Mouse (Mus musculus) stomach, embryonic 15.5 days (tissue): ENCODE results near the gene Tmem81. TPM values are rescaled to one million over a fixed set of nuclear protein-coding genes. Genes with fewer than 3 reads are reported as not detected.

Source experiments
- ATAC-seq: fragments of 200-750 bp; cut with Nextera tagmentation; 2 replicates; pipeline ENCODE4 v1.8.0; 2017; ENCODE audit warnings: low read depth, moderate number of reproducible peaks, moderate TSS enrichment; ENCODE audit not compliant: insufficient read depth, low FRiP score
- H3K27ac ChIP-seq: fragments of 300-500 bp; sonication (generic); 2 replicates; pipeline ENCODE4 v1.5.1; 2015; ENCODE audit warnings: mild to moderate bottlenecking, inconsistent platforms
- H3K27me3 ChIP-seq: fragments of 300-500 bp; sonication (generic); replicated peaks from 2 replicates; pipeline ENCODE4 v1.6.1; 2015; ENCODE audit warnings: inconsistent platforms
- H3K36me3 ChIP-seq: fragments of 300-500 bp; sonication (generic); 2 replicates; pipeline ENCODE4 v1.6.1; 2015; ENCODE audit warnings: inconsistent platforms
- H3K4me1 ChIP-seq: fragments of 300-500 bp; sonication (generic); 2 replicates; pipeline ENCODE4 v1.6.1; 2015; ENCODE audit warnings: inconsistent platforms
- H3K4me2 ChIP-seq: fragments of 300-500 bp; sonication (generic); 2 replicates; pipeline ENCODE4 v1.6.1; 2015; ENCODE audit warnings: mild to moderate bottlenecking, inconsistent platforms
- H3K4me3 ChIP-seq: fragments of 300-500 bp; sonication (generic); replicated peaks from 2 replicates; pipeline ENCODE4 v1.5.1; 2015; ENCODE audit warnings: inconsistent platforms
- H3K9ac ChIP-seq: fragments of 300-500 bp; sonication (generic); 2 replicates; pipeline ENCODE4 v1.6.1; 2015; ENCODE audit warnings: inconsistent platforms
- H3K9me3 ChIP-seq: fragments of 300-500 bp; sonication (generic); 2 replicates; pipeline ENCODE4 v1.6.1; 2016; ENCODE audit warnings: inconsistent platforms
- WGBS: fragments of 180-500 bp; shearing (Covaris S2); methylation state at CpG from one replicate; pipeline ENCODE4 v1.1.7; 2015; 5-methylcytosine and 5-hydroxymethylcytosine counted together
- polyA plus RNA-seq: library from polyadenylated mRNA; unstranded; fragments of >200 nt; fragmentation: Nextera tagmentation; extraction: Ambion mirVana; gene quantifications from 2 replicates; pipeline ENCODE4 v1.2.1, GENCODE M21; 2015

Gene Tmem81
- polyA plus RNA-seq, 1 experiment from 2014 or later = 1.8 TPM

GRCm38 (mm10) chr1:132520764-132521163 is 14.7 kb downstream of the Tmem81 start:
- Histone ChIP-seq H3K27me3 (no peaks in the 10 kb centered on the region), H3K4me3 (no peak overlapping the region), H3K4me1 (no peaks in the 10 kb centered on the region), H3K36me3 (no peaks in the 10 kb centered on the region), H3K4me2 (no peak overlapping the region), H3K27ac (no peak overlapping the region), H3K9me3 (no peaks in the 10 kb centered on the region), H3K9ac (no peak overlapping the region)
- WGBS = 9% methylated on average over 6 of the region's 6 CpGs
- peak; percentile 61; the same call in 1 of the 2 replicates for ATAC-seq

GRCm38 (mm10) chr1:132523048-132523447 is 17.0 kb downstream of the Tmem81 start:
- no peak overlapping the region for H3K4me2 ChIP-seq
- H3K9me3 ChIP-seq = no peaks in the 10 kb centered on the region
- ATAC-seq = no peak
- H3K4me3 ChIP-seq = no peak overlapping the region
- H3K27ac ChIP-seq = no peak overlapping the region
- no peaks in the 10 kb centered on the region for H3K27me3 ChIP-seq
- H3K36me3 ChIP-seq = no peaks in the 10 kb centered on the region
- 77% methylated on average over 8 of the region's 8 CpGs for WGBS
- no peaks in the 10 kb centered on the region for H3K4me1 ChIP-seq
- H3K9ac ChIP-seq = no peak overlapping the region

- H3K27ac ChIP-seq = no peak overlapping the region
- H3K9ac ChIP-seq = no peak overlapping the region
- no peak overlapping the region for H3K4me2 ChIP-seq
- H3K9me3 ChIP-seq = no peaks in the 10 kb centered on the region
- no peaks in the 10 kb centered on the region for H3K27me3 ChIP-seq
- 29% methylated on average over 4 of the region's 4 CpGs for WGBS
- H3K36me3 ChIP-seq = no peaks in the 10 kb centered on the region
- H3K4me3 ChIP-seq = no peak overlapping the region
- no peak for ATAC-seq
- no peaks in the 10 kb centered on the region for H3K4me1 ChIP-seq
Measured at GRCm38 (mm10) chr1:132523920-132524319, 17.9 kb downstream of the Tmem81 start.

- peaks cover 7% of the 10 kb centered on the region for H3K4me1 ChIP-seq
- H3K9me3 ChIP-seq = no peaks in the 10 kb centered on the region
- H3K36me3 ChIP-seq = no peaks in the 10 kb centered on the region
- H3K4me3 ChIP-seq = no peak overlapping the region
- H3K4me2 ChIP-seq = no peak overlapping the region
- H3K27ac ChIP-seq = no peak overlapping the region
- 9% methylated on average over 10 of the region's 10 CpGs for WGBS
- H3K27me3 ChIP-seq = no peaks in the 10 kb centered on the region
- ATAC-seq = no peak
- H3K9ac ChIP-seq = no peak overlapping the region
Measured at GRCm38 (mm10) chr1:132525832-132526231, 19.8 kb downstream of the Tmem81 start.

GRCm38 (mm10) chr1:132528071-132528470 is 22.0 kb downstream of the Tmem81 start:
- H3K4me2 ChIP-seq = no peak overlapping the region
- no peaks in the 10 kb centered on the region for H3K9me3 ChIP-seq
- no peak overlapping the region for H3K9ac ChIP-seq
- no peaks in the 10 kb centered on the region for H3K36me3 ChIP-seq
- no peaks in the 10 kb centered on the region for H3K27me3 ChIP-seq
- H3K4me3 ChIP-seq = no peak overlapping the region
- H3K27ac ChIP-seq = no peak overlapping the region
- peaks cover 17% of the 10 kb centered on the region for H3K4me1 ChIP-seq
- 89% methylated on average over 13 of the region's 13 CpGs for WGBS
- ATAC-seq = no peak

- no peak overlapping the region for H3K27ac ChIP-seq
Measured at GRCm38 (mm10) chr1:132528647-132529334, 22.8 kb downstream of the Tmem81 start.

GRCm38 (mm10) chr1:132530631-132531191 is 24.7 kb downstream of the Tmem81 start:
- no peak overlapping the region for H3K4me2 ChIP-seq
- no peaks in the 10 kb centered on the region for H3K27me3 ChIP-seq
- H3K9ac ChIP-seq = no peak overlapping the region
- H3K27ac ChIP-seq = no peak overlapping the region
- H3K36me3 ChIP-seq = no peaks in the 10 kb centered on the region
- H3K4me3 ChIP-seq = no peak overlapping the region
- ATAC-seq = no peak
- 11% methylated on average over 5 of the region's 5 CpGs for WGBS
- H3K9me3 ChIP-seq = no peaks in the 10 kb centered on the region
- peaks cover 24% of the 10 kb centered on the region for H3K4me1 ChIP-seq

More at GRCm38 (mm10) chr1:132528647-132529334, 22.8 kb downstream of the Tmem81 start:
- H3K4me3 ChIP-seq = no peak overlapping the region
- no peak overlapping the region for H3K4me2 ChIP-seq
- 88% methylated on average over 19 of the region's 19 CpGs for WGBS
- H3K4me1 ChIP-seq = peaks cover 23% of the 10 kb centered on the region
- ATAC-seq = no peak
- no peaks in the 10 kb centered on the region for H3K36me3 ChIP-seq
- no peaks in the 10 kb centered on the region for H3K9me3 ChIP-seq
- H3K9ac ChIP-seq = no peak overlapping the region
- no peaks in the 10 kb centered on the region for H3K27me3 ChIP-seq

GRCm38 (mm10) chr1:132532521-132532920 is 26.5 kb downstream of the Tmem81 start:
- Histone ChIP-seq H3K4me3 (no peak overlapping the region), H3K27me3 (no peaks in the 10 kb centered on the region), H3K36me3 (no peaks in the 10 kb centered on the region), H3K9me3 (no peaks in the 10 kb centered on the region), H3K4me1 (peaks cover 24% of the 10 kb centered on the region), H3K27ac (no peak overlapping the region), H3K4me2 (no peak overlapping the region), H3K9ac (no peak overlapping the region)
- ATAC-seq = no peak
- WGBS = 57% methylated on average over 9 of the region's 9 CpGs

- no peak for ATAC-seq
- Histone ChIP-seq H3K4me3 (no peak overlapping the region), H3K9ac (no peak overlapping the region), H3K4me2 (peak overlapping the region; percentile 21; the same call in 1 of the 2 replicates), H3K27me3 (no peaks in the 10 kb centered on the region), H3K27ac (no peak overlapping the region), H3K36me3 (no peaks in the 10 kb centered on the region), H3K9me3 (no peaks in the 10 kb centered on the region), H3K4me1 (peaks cover 24% of the 10 kb centered on the region)
- 12% methylated on average over 8 of the region's 8 CpGs for WGBS
Measured at GRCm38 (mm10) chr1:132533840-132534239, 27.8 kb downstream of the Tmem81 start.

- H3K4me2 ChIP-seq = no peak overlapping the region
- H3K36me3 ChIP-seq = no peaks in the 10 kb centered on the region
- H3K4me3 ChIP-seq = no peak overlapping the region
- H3K9me3 ChIP-seq = no peaks in the 10 kb centered on the region
- no peak overlapping the region for H3K9ac ChIP-seq
- ATAC-seq = no peak
- 89% methylated on average over 4 of the region's 4 CpGs for WGBS
- peaks cover 21% of the 10 kb centered on the region for H3K4me1 ChIP-seq
- no peak overlapping the region for H3K27ac ChIP-seq
- H3K27me3 ChIP-seq = 0 out of 2 replicates have a peak, but pooled peaks cover 5% of the 10 kb centered on the region
Measured at GRCm38 (mm10) chr1:132535541-132535940, 29.5 kb downstream of the Tmem81 start.

GRCm38 (mm10) chr1:132536416-132536815 is 30.4 kb downstream of the Tmem81 start:
- Histone ChIP-seq H3K36me3 (no peaks in the 10 kb centered on the region), H3K4me1 (peaks cover 19% of the 10 kb centered on the region; the same call in 1 of the 2 replicates), H3K27ac (no peak overlapping the region), H3K4me3 (no peak overlapping the region), H3K9ac (no peak overlapping the region), H3K27me3 (0 out of 2 replicates have a peak, but pooled peaks cover 11% of the 10 kb centered on the region), H3K9me3 (no peaks in the 10 kb centered on the region), H3K4me2 (no peak overlapping the region)
- WGBS = 75% methylated on average over 3 of the region's 3 CpGs
- ATAC-seq = no peak

GRCm38 (mm10) chr1:132537736-132538135 is 31.7 kb downstream of the Tmem81 start:
- Histone ChIP-seq H3K4me2 (no peak overlapping the region), H3K4me1 (peaks cover 22% of the 10 kb centered on the region; the same call in 1 of the 2 replicates), H3K9me3 (no peaks in the 10 kb centered on the region), H3K4me3 (no peak overlapping the region), H3K27me3 (peaks cover 22% of the 10 kb centered on the region), H3K9ac (no peak overlapping the region), H3K36me3 (no peaks in the 10 kb centered on the region), H3K27ac (no peak overlapping the region)
- no peak for ATAC-seq
- WGBS = 76% methylated on average over 5 of the region's 5 CpGs
